Mouse (Mus musculus) bone marrow macrophage, adult 2 months (primary cell): ENCODE measurements around the gene Akap9.

Source experiments
- CTCF ChIP-seq: IDR thresholded peaks from 2 replicates; pipeline ENCODE4 v1.5.1; 2012; ENCODE audit warnings: low read depth, mild to moderate bottlenecking, low read length, moderate library complexity
- POLR2A ChIP-seq: IDR thresholded peaks from 2 replicates; pipeline ENCODE4 v1.6.1; 2012; ENCODE audit warnings: mild to moderate bottlenecking, low read depth, low read length, borderline replicate concordance

GRCm38 (mm10) chr5:4080861-4081260 lies 153.0 kb downstream of the Akap9 start:
- TF ChIP-seq CTCF (no peak), POLR2A (no peak)
